Mouse (Mus musculus): ENCODE results near the gene Krtap4-2. TPM values are rescaled to one million over a fixed set of nuclear protein-coding genes. Genes with fewer than 3 reads are reported as not detected.
"Not testable (repeated sequence)": the region's sequence is repeated elsewhere in the genome, so short reads cannot be mapped to it uniquely, and the experiment has no call there.

Gene Krtap4-2
- total RNA-seq (2022), result not detected

- no peak for DNase-seq (ENCODE audit: low spot score in 2 of 2)
Observed at GRCm38 (mm10) chr11:99634653-99635134, at the start of gene Krtap4-2. Gene Krtap4-2, minus strand, starts transcription at chr11:99635084.

GRCm38 (mm10) chr11:99683481-99683880 is 48.6 kb upstream of the Krtap4-2 start:
- no peak for DNase-seq (ENCODE audit: low spot score in 2 of 2)

- no peak for DNase-seq (ENCODE audit: low spot score in 2 of 2)
Observed at GRCm38 (mm10) chr11:99665860-99666259, 31.0 kb upstream of the Krtap4-2 start, which contains the start of gene Krtap4-6. Gene Krtap4-6, minus strand, starts transcription at chr11:99665960.

- DNase-seq (ENCODE audit: low spot score in 2 of 2), result no peak
Observed at GRCm38 (mm10) chr11:99662802-99663201, 27.9 kb upstream of the Krtap4-2 start.

- no peak for DNase-seq (ENCODE audit: low spot score in 2 of 2)
Observed at GRCm38 (mm10) chr11:99659256-99659655, 24.4 kb upstream of the Krtap4-2 start.

GRCm38 (mm10) chr11:99658467-99659010 is 23.7 kb upstream of the Krtap4-2 start, which contains the start of gene Gm11563:
Gene Gm11563, minus strand, starts transcription at chr11:99658960.
- not testable (repeated sequence) for DNase-seq (ENCODE audit: low spot score in 2 of 2)

- DNase-seq (ENCODE audit: low spot score in 2 of 2), result no peak
Observed at GRCm38 (mm10) chr11:99657051-99657450, 22.2 kb upstream of the Krtap4-2 start.

GRCm38 (mm10) chr11:99650136-99650535 is 15.3 kb upstream of the Krtap4-2 start, which contains the start of gene Gm11555:
Gene Gm11555, minus strand, starts transcription at chr11:99650236.
- DNase-seq (ENCODE audit: low spot score in 2 of 2), result no peak

- DNase-seq (ENCODE audit: low spot score in 2 of 2), result peak in 1 of 2 experiments; percentile 4
Observed at GRCm38 (mm10) chr11:99646444-99646843, 11.6 kb upstream of the Krtap4-2 start.

- DNase-seq (ENCODE audit: low spot score in 2 of 2), result no peak
Observed at GRCm38 (mm10) chr11:99644351-99644750, 9.5 kb upstream of the Krtap4-2 start.

GRCm38 (mm10) chr11:99643635-99644139 is 8.8 kb upstream of the Krtap4-2 start, which contains the start of gene Krtap4-7:
Gene Krtap4-7, minus strand, starts transcription at chr11:99644089.
- DNase-seq (ENCODE audit: low spot score in 2 of 2), result not testable (repeated sequence)

- DNase-seq (ENCODE audit: low spot score in 2 of 2), result no peak
Observed at GRCm38 (mm10) chr11:99640926-99641325, 6.0 kb upstream of the Krtap4-2 start.

GRCm38 (mm10) chr11:99637086-99637485 is 2.2 kb upstream of the Krtap4-2 start:
- DNase-seq (ENCODE audit: low spot score in 2 of 2), result no peak

GRCm38 (mm10) chr11:99633293-99633692 is 1.6 kb downstream of the Krtap4-2 start:
- no peak for DNase-seq (ENCODE audit: low spot score in 2 of 2)

GRCm38 (mm10) chr11:99630890-99631289 is 4.0 kb downstream of the Krtap4-2 start:
- DNase-seq (ENCODE audit: low spot score in 2 of 2), result no peak

GRCm38 (mm10) chr11:99628138-99628537 is 6.7 kb downstream of the Krtap4-2 start, which contains the start of gene Krtap4-1:
Gene Krtap4-1, minus strand, starts transcription at chr11:99628238.
- no peak for DNase-seq (ENCODE audit: low spot score in 2 of 2)

- DNase-seq (ENCODE audit: low spot score in 2 of 2), result no peak
Observed at GRCm38 (mm10) chr11:99620335-99620734, 14.5 kb downstream of the Krtap4-2 start, which contains the start of gene Gm11562. Gene Gm11562, minus strand, starts transcription at chr11:99620435.

- DNase-seq (ENCODE audit: low spot score in 2 of 2), result no peak
Observed at GRCm38 (mm10) chr11:99614796-99615363, 20.0 kb downstream of the Krtap4-2 start, which contains the start of gene Krtap2-4. Gene Krtap2-4, minus strand, starts transcription at chr11:99614846.

GRCm38 (mm10) chr11:99610089-99610488 is 24.8 kb downstream of the Krtap4-2 start, which contains the start of gene Gm11937:
Gene Gm11937, minus strand, starts transcription at chr11:99610189.
- not testable (repeated sequence) for DNase-seq (ENCODE audit: low spot score in 2 of 2)

- peak; percentile 48 to 50 for DNase-seq (ENCODE audit: low spot score in 2 of 2)
Observed at GRCm38 (mm10) chr11:99609126-99609525, 25.8 kb downstream of the Krtap4-2 start.

GRCm38 (mm10) chr11:99603208-99603607 is 31.7 kb downstream of the Krtap4-2 start, which contains the start of gene Gm11938:
Gene Gm11938, minus strand, starts transcription at chr11:99603308.
- not testable (repeated sequence) for DNase-seq (ENCODE audit: low spot score in 2 of 2)

GRCm38 (mm10) chr11:99597742-99598141 is 37.1 kb downstream of the Krtap4-2 start, which contains the start of gene Krtap9-3:
Gene Krtap9-3, minus strand, starts transcription at chr11:99598105.
- DNase-seq (ENCODE audit: low spot score in 2 of 2), result not testable (repeated sequence)

Measured in layer of hippocampus, adult 8-10 months (tissue).